Mouse (Mus musculus): ENCODE results near the gene Snx32. TPM values are rescaled to one million over a fixed set of nuclear protein-coding genes. Genes with fewer than 3 reads are reported as not detected.
A peak's percentile ranks its signal among the peaks of the same experiment; 100 is the strongest.
"Not testable (repeated sequence)": the region's sequence is repeated elsewhere in the genome, so short reads cannot be mapped to it uniquely, and the experiment has no call there.

The Snx32 gene
- polyA plus RNA-seq, 1 experiment: 164 TPM

DNA sequence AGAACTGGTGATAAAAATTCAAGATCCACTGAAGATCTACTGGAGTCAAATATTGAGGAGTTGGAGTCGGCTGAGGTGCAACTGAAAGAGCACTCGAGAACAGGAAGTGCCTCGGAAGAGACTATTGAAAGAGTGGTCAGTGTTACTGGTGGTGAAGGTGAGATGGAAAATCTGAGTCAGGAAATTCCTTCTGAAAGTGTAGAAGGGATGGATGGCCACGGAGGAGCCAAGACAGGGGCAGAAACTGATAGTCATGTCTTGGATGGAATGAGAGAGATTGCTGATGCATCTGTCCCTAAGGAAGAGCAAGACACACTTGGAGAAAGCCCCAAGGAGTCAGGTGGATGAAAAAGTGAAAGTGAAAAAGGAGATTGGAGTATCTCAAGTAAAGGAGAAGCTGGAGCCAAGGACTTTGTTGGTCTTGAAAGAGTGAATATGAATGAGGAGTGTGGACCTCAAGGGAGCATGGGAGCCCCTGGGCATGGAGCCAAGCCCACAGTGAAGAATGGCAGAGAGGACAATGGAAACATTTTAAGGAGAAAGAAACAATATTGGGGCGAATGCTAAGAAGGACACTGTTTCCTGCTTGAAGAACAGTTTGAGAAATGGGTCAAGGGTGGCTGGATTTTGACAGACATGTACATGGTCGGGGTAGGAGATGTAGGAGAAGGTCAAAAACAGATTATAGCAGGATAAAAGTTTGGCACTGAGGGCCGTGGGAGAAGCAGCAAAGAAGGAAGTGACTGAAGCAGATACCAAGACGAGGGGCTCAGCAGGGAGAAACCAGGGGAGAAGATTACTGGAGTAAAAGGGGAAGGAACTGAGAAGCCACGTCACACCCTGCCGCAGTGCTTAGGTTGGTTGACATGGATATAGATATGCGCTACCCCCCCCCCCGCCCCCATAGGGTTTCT is 2.0 kb upstream of the Snx32 start:
- DNase-seq (ENCODE audit: extremely low spot score in 1 of 2, low spot score in 1 of 2): no peak

DNA sequence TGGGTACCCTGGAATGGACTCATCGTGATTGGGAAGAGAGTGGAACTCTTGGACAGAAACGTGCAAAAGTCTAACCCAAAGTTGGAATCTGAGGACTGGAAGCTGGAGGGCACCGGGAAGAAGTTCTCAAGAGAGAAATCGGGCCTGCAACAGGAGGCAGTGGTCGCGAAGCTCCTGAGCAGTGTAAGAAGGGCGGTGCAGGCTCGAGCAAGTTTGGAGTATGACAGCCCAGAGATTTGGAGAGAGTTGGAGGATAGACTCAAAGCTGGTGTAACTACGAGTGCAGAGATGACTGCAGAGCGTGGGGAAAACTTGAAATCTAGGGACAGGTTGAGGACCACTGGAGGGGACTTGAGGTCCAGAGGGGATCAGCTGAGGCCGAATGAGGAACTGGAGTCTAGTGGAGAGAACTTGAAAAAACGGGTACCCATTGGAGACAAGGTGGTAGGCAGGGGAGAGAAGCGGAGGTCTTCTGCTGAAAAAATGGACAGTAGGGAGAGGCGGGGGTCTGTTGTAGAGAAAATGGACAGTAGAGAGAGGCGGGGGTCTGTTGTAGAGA is 815 bp upstream of the Snx32 start:
- DNase-seq (ENCODE audit: extremely low spot score in 1 of 2, low spot score in 1 of 2): no peak

DNA sequence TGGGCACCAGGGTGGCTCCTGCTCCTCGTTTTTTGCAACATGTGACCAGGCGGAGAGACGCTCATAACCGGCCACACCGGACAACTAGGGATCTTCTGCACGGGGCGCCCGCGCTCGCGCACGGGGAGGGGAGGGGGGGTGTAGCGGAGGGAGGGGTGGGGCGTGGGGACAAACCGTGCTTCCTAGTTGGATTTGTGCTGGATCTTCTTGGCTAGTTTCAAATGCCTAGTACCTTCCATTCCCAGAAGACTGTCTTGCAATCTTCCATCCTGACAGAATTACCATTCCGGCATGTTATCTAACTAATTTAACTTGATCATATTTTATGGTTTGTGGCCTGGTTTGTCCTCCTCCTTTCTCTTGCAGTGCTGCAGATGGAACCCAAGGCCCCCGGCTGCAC is 6.7 kb downstream of the Snx32 start, which contains the start of gene 1700020D05Rik:
TSS of gene 1700020D05Rik (minus strand) at position 101 of the 400 bp plus-strand sequence.
- no peak for DNase-seq (ENCODE audit: extremely low spot score in 1 of 2, low spot score in 1 of 2)

DNA sequence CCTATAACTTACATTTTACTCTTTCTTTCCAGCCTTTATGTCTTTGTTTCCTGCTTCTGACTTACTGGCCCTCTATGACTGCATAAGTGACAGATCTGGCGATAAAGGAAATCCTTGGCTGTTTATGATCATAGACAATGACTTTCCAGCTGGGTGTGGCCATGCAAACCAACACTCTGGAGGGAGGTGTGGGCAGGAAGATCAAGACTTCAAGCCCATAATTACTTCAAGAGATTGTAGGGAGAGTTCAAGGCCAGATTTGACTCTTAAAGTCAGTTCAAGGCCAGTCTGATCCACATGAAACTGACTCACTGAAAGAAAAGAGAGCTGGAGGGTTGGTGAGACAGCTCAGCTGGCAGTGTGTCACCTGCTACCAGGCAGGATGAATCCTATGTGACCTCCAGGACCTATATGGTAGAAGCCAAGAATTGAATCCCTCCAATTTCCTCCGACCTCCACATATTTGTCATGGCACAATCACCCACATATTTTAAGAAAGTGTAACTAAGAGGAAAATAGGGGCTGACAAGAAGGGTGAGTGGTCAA is 9.9 kb downstream of the Snx32 start:
- no peak for DNase-seq (ENCODE audit: extremely low spot score in 1 of 2, low spot score in 1 of 2)

DNA sequence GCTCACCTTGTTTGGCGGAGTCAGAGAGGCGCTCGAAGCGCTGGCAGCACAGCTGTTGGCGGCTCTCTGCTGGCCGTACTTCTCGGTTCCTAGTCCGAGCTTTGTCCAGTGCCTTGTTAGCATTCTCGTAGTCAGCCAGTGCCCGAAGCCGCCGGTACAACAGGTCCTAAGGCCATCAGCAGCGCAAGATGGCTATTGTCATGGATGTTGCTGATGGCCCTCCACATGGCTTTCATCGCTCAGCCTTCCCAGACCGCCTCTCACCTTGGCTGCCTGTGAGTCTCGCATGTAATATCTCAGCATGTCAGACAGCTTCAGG is 14.3 kb downstream of the Snx32 start:
- DNase-seq (ENCODE audit: extremely low spot score in 1 of 2, low spot score in 1 of 2): no peak

DNA sequence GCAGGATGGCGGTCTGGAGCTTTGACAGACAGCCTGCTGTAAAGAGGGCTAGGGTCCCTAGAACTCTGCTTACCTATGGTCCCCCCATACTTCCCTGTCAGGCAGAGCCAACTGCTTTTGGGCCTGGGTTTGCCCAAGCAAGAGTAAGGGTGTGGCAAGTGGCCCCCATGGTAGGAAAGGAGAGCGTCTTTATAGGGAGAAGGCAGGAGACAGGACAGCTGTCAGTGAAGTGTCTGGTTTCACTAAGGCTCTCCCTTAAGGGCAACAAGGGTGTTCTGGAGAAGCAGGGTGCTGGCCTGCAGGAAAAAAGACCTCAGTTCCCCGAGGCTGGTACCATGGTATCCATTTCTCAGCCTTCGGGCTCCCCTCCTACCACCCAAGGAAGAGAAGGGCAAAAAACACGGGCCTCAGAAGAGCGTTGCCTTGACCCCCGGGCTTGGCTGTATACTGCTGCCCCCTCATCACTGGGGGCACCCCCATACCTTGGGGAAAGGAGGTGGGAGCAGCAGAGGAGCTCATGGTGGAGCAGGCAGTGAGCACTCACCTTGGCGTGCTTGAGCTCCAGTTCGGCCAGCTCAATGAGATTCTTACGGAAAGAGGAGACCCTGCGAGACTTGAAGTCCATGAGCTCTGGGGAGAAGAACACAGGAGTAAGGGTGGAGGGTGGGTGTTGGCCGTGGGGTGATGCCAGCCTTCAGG is 14.8 kb downstream of the Snx32 start:
- no peak for DNase-seq (ENCODE audit: extremely low spot score in 1 of 2, low spot score in 1 of 2)

DNA sequence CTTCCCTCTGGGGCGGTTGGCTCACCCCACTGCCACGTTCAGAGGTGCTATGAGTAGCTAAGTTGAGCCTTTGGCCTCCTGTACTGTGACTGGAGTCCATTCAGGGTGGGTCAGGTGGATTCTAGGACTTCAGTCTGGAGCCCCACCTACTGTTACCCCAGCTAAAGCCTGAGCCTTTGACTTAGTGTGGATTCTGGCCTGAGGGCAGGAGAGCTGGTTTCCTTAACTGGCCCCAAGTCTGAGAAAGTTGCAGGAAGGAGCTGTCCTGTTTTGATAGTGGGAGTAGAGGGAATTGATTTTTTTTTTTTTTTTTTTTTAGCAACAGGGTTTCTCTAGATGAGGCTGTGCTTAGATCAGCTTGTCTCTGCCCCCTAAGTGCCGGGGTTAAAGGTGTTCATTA is 16.0 kb downstream of the Snx32 start:
- DNase-seq (ENCODE audit: extremely low spot score in 1 of 2, low spot score in 1 of 2): no peak

DNA sequence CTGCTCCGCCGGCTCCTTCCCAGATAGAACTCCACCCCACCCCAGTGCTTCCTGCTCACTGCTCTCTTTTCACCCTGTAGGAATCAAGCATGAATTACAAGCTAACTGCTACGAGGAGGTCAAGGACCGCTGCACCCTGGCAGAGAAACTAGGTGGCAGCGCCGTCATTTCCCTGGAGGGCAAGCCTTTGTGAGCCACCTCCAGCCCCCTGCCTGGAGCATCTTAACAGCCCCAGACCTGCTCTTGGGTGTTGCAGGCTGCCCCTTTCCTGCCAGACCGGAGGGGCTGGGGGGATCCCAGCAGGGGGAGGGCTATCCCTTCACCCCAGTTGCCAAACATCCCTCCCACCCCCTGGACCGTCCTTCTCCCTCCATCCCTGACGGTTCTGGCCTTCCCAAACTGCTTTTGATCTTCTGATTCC is 17.0 kb downstream of the Snx32 start:
- DNase-seq (ENCODE audit: extremely low spot score in 1 of 2, low spot score in 1 of 2): not testable (repeated sequence)

DNA sequence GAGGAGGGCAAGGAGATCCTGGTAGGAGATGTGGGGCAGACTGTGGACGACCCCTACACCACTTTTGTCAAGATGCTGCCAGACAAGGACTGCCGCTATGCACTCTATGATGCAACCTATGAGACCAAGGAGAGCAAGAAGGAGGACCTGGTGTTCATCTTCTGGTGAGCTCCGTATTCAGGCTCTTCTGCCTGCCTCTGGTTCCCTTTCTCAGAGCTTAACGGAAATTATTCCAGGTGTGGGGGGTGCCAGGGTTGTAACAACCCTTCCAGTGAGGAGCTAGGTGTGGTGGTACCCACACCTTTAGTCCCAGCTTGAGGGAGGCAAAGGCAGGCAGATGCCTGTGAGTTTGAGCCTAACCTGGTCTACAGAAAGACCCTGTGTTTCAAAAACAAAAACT is 17.7 kb downstream of the Snx32 start:
- no peak for DNase-seq (ENCODE audit: extremely low spot score in 1 of 2, low spot score in 1 of 2)

DNA sequence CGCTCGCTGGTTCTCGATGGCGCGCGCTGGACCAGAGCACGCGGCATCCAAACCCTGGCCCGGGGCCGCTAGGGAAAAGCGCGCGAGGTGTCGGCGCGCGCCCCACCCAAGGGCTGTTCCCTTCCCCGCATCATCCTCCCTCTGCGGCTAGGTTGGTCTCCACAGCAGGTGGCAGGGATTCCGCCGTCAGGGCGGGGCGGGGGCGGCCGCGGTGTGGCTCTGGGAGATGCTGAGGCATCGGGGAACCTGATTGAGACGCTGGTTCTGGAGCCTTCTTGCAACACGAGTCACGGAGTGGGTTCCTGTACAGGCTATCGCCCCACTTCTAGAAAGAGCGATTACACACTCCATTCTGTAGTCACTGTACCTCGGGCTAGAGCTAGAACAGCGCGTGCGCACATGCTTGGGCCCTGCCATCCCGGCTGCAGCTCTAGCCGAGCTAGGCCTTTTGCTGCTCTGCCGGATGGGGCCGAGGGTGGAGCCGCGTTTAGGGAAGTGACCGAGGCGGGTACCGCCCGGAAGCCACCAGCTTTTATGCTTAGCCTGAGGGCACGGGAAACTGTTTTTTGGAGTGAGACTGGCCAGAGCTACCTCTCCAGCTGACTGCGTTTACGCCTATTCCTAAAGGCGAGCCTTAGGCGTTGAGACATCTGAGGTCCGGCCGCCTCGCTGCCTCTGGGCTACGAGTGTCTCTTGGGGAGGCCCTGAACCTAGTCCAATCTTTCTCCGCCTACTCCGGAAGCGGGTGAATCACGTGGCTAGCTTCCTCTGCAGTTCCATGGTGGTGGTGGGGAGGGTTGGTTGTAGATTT is 19.2 kb downstream of the Snx32 start:
- DNase-seq (ENCODE audit: extremely low spot score in 1 of 2, low spot score in 1 of 2): peak; percentile 69 to 85

DNA sequence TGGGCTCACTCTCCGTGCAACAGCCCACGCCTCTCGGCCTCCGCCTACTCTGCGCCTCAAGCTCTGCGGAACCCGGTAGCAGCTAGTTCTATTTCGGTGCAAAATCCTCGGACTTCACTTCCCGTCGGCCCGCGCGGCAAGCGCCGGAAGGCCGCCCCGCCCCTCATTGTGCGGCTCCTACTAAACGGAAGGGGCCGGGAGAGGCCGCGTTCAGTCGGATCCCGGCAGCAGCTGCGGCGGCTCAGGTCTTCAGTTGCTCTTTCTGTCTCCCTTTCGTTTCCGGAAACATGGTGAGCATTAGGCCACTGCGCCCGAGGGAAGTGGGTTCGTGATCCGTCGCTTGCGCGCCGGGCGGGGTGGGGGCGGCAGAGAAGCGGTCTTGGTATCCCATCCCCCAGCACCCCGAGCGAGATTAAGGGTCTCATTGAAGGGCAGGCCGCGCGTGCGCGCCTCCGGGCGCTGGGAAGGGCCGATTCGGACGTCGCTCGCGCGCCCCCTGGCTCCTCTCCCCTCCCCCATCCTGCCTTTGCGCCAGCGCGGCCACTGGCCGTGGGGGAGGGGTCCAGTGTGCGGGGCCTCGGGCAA is 19.9 kb downstream of the Snx32 start, which contains the start of gene Cfl1:
TSS of gene Cfl1 (plus strand) at position 143 of the 585 bp plus-strand sequence.
- DNase-seq (ENCODE audit: extremely low spot score in 1 of 2, low spot score in 1 of 2): peak; percentile 92 to 97

DNA sequence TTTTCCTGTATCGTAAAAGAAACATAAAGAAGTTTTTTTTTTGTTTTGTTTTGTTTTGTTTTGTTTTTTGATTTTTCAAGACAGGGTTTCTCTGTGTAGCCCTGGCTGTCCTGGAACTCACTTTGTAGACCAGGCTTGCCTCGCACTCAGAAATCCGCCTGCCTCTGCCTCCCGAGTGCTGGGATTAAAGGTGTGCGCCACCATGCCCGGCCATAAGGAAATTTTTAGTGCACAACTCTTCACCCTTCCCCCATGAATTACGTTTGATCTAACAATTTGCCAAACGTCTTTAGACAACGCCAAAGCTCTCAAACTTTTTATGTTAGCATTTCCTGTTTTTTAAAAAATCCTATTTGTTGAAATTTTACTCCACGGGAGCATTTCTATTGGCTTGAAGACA is 20.6 kb downstream of the Snx32 start:
- DNase-seq (ENCODE audit: extremely low spot score in 1 of 2, low spot score in 1 of 2): not testable (repeated sequence)

DNA sequence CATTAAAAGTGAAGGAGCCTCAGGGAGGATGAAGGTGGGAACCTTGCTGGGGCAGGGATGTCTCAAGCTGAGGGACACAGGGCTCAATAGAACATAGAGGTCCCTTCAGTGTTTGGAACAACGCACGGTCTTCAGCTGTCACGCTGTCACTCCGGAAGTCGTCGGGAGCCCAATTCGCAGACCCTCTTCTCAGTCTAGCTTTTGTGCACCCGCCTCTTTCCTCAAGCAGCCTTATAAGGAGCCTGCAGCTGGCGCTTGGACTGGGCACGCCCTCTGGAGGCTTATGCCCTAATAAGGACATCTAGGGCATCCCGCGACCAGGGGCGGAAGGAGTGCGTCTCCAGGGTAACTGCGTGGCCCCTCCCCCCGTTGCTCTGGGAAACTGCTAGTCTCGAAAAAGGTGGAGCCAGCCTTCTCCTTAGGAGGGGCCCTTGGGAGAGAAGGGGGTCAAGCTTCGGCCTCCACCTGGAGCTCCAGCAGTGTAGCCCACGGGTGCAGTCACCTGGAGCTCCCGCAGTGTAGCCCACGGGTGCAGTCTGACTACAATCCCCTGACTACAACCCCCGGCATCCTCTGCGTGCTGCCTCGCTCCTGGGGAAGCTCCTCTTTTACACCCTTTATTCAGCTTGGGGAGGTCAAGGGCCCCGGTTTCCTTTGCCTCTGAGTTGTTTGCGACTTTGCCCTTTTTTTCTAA is 21.3 kb downstream of the Snx32 start:
- DNase-seq (ENCODE audit: extremely low spot score in 1 of 2, low spot score in 1 of 2): peak; percentile 98

DNA sequence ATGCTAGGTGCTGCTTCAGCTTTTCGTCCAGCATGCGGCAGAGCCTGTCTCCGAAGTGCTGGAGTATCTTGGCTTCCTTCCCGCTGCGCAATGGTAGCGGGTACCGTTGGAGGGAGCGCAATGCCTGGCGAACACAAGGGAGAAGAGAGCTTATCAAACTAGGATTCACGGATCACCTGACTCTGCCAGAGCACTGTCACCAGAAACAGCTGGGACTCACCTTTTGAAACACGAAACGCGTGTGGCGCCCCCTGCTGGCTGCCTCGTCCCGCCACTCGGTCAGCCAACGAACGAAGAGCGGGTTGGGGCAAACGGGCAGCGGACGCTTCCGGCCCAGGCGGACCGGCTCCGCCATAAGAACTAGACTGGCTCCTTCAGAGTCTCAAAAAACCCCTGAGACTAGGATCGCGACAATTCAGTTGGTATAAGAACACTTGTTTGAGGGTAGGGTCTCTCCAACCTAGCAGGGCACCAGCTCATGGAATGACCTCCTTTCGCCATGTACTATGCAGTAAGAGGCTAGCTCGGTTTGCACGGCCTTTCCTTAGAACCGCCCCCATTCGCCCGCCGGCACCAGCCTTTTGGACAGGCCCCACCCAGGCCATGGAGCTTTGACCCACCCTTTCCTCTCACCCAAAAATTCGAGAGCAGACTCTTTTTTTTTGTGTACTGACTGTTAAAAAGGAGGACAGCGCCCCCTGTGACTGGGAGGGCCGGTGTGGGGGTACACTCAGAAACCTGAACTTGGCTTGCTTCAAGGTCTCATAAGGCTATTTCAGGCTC is 22.4 kb downstream of the Snx32 start, which contains the start of gene Mus81:
TSS of gene Mus81 (minus strand) at position 635 of the 783 bp plus-strand sequence.
- DNase-seq (ENCODE audit: extremely low spot score in 1 of 2, low spot score in 1 of 2): peak; percentile 92 to 98

DNA sequence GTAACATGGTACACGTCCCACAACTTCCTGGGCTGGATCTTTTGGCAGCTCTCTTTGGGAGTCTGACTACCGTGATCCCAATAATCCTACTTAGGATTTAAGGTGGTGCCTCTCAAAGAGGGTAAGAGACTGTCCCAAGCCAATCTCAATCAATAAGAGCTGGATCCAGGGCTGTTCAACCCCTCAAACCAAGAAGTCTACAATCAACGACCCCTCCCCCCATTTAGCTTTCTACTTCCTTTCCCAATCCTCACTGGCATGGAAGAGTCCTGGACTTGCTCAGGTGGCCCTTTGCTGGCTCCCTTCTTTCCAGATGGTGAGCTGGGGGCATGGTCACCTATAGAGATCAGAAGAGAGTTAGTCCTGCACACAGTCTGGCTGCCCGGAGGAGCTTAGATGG is 23.6 kb downstream of the Snx32 start:
- DNase-seq (ENCODE audit: extremely low spot score in 1 of 2, low spot score in 1 of 2): no peak

DNA sequence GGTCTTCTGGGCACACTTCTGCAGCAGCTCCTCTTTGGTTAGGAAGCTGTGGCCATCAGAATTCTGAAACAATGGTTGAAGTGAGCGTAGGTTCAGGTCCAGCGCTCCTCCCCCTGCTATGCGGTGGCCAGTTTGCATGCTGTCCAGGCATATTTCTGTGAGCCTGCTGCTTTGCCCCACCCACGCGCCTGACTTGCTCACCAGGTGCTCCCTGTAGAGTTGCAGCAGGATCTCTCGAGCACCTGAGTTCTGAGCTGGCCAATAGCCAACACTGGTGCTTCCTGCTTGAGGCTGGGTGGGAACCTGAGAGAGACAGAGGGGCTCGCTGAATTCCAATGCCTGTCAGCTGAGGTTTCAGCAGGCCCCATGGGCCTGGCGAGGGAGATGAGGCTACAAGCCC is 24.1 kb downstream of the Snx32 start:
- DNase-seq (ENCODE audit: extremely low spot score in 1 of 2, low spot score in 1 of 2): no peak

DNA sequence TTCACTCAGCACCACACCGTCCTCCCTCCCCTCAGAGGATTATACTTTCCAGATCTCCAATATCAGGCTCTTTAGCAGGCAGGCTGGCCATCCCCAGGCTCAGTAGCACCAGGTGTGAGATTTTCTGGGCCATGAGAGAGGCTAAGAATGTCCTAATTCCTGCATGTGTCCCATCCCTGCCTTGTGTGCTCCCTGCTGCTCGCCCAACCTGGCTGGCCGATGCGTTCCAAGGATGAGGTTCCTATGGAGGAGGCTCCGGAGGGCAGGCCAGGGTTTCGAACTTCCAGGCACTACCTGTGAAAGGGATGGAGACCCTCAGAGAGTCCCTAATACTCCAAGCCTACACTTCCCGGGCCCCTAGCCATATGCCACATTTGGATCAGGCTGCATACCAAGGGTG is 24.5 kb downstream of the Snx32 start:
- no peak for DNase-seq (ENCODE audit: extremely low spot score in 1 of 2, low spot score in 1 of 2)

DNA sequence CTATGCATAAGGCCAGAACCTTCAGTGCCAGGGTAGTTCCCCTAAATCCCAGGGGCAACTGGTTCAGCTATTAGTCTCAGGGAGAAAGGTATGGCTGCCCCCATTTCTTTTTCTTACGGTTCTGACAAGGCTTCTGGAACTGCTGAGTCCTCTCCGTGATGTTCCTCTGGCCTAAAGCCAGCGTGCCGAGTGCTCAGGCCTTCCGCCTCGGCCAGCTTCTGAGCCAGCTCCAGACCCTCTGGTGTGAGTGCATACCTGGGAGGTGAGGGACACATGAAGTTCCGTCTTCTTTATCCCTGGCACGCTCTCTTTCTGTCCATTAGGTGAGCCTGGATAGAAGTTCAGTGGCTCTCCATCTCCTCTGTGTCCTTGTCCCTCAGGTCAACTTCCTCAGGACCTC is 25.0 kb downstream of the Snx32 start:
- DNase-seq (ENCODE audit: extremely low spot score in 1 of 2, low spot score in 1 of 2): no peak

DNA sequence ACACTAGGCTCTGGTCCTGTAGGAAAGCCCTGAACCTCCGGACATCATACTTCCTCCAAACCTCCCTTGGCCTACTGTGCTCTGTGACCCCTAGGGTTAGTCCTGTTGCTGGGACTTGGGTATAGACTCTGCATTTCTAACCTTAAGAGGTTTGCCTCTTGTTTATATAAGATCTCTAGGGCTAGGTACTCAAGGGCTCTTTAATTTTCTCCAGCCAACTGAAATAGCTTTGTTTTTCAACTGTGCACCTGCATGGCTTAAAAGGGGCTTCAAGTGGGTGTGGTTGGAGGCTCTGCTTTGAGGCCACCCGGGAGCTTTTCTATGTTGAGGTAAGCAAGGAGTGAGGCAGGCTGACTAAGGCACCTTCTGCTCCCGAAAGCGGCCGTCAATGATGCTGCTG is 25.8 kb downstream of the Snx32 start:
- no peak for DNase-seq (ENCODE audit: extremely low spot score in 1 of 2, low spot score in 1 of 2)

Data from frontal cortex, adult 2 months (tissue).